Mouse (Mus musculus) liver, adult 2 months (tissue): ENCODE results near the gene 1700016D06Rik. TPM values are rescaled to one million over a fixed set of nuclear protein-coding genes. Genes with fewer than 3 reads are reported as not detected.

Experiments
- DNase-seq: peaks from one replicate; pipeline ENCODE4 v3.0.0-alpha.2; 2011; ENCODE audit warnings: low read depth, low spot score; ENCODE audit errors: extremely low read depth
- H3K27ac ChIP-seq: fragments of 200-500 bp; replicated peaks from 2 replicates; pipeline ENCODE4 v1.5.1; 2012; ENCODE audit warnings: low read depth, mild to moderate bottlenecking, control low read depth, inconsistent platforms, low read length; ENCODE audit not compliant: insufficient read depth
- H3K27me3 ChIP-seq: fragments of 200-500 bp; 2 replicates; pipeline ENCODE4 v1.6.1; 2012; ENCODE audit warnings: mild to moderate bottlenecking, moderate library complexity, low read length, inconsistent platforms; ENCODE audit not compliant: control insufficient read depth, insufficient read depth
- H3K36me3 ChIP-seq: fragments of 200-500 bp; 2 replicates; pipeline ENCODE4 v1.6.1; 2012; ENCODE audit warnings: low read length, inconsistent platforms; ENCODE audit not compliant: control insufficient read depth, insufficient read depth
- H3K4me1 ChIP-seq: fragments of 200-500 bp; 2 replicates; pipeline ENCODE4 v1.6.1; 2011; ENCODE audit warnings: low read length; ENCODE audit not compliant: control insufficient read depth, insufficient read depth
- H3K4me3 ChIP-seq: fragments of 200-500 bp; 2 replicates; pipeline ENCODE4 v1.5.1; 2011; ENCODE audit warnings: low read depth, mild to moderate bottlenecking, control low read depth, low read length, moderate library complexity; ENCODE audit not compliant: insufficient read depth
- H3K79me2 ChIP-seq: fragments of 200-500 bp; 2 replicates; pipeline ENCODE4 v1.6.1; 2012; ENCODE audit warnings: inconsistent platforms, mild to moderate bottlenecking, low read length, moderate library complexity; ENCODE audit not compliant: control insufficient read depth, insufficient read depth
- H3K9ac ChIP-seq: fragments of 200-500 bp; 2 replicates; pipeline ENCODE4 v1.6.1; 2012; ENCODE audit warnings: low read depth, mild to moderate bottlenecking, control low read depth, inconsistent platforms, low read length
- CTCF ChIP-seq: fragments of 200-500 bp; IDR thresholded peaks from 2 replicates; pipeline ENCODE4 v1.5.1; 2011; ENCODE audit warnings: low read depth, low read length, control low read depth
- POLR2A ChIP-seq: fragments of 200-500 bp; IDR thresholded peaks from 2 replicates; pipeline ENCODE4 v1.6.1; 2011; ENCODE audit warnings: low read length, control low read depth; ENCODE audit not compliant: insufficient read depth; ENCODE audit errors: extremely low read depth
- WGBS: fragments of 180-500 bp; shearing (Covaris S2); methylation state at CpG from one replicate; pipeline ENCODE4 v1.1.7; 2018; 5-methylcytosine and 5-hydroxymethylcytosine counted together
- polyA plus RNA-seq: library from polyadenylated mRNA; depleted of rRNA; stranded (reverse); fragments of >200 nt; gene quantifications from 2 replicates; pipeline ENCODE4 v1.2.3, GENCODE M21; 2012
- total RNA-seq: library from RNA; depleted of rRNA; stranded (reverse); fragments of >200 nt; gene quantifications from 2 replicates; pipeline ENCODE4 v1.2.3, GENCODE M21; 2014

The 1700016D06Rik gene
- total and polyA plus RNA-seq, 2 experiments, result not detected

DNA sequence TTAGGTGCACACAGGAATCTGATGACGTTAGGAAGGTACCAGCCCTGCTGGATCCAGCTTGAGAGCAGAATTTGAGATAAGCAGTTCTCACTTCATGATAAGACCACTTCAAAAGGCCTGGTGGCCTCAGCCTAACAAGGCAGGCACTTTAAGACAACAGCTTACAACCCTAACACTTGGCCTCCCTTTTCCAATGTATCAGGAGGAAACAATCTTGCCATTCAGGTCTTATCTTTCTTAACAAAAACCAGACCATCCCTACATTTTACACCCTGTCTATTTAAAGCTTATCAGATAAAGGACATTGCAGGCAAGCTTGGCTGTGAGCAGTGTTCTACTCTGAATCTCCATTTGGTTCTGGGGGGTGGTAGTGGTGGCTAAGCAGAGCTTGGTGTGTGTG, 8.4 kb downstream of the 1700016D06Rik start:
- DNase-seq, result no peak
- no peaks in the 10 kb centered on the region for H3K79me2 ChIP-seq
- WGBS, result 68% methylated on average over 1 of the region's 1 CpGs
- H3K27ac ChIP-seq, result no peak overlapping the region
- H3K4me1 ChIP-seq, result no peaks in the 10 kb centered on the region
- H3K4me3 ChIP-seq, result no peak overlapping the region
- H3K36me3 ChIP-seq, result no peaks in the 10 kb centered on the region
- no peak overlapping the region for H3K9ac ChIP-seq
- H3K27me3 ChIP-seq, result no peaks in the 10 kb centered on the region
- TF ChIP-seq CTCF, result no peak
- TF ChIP-seq POLR2A, result no peak

DNA sequence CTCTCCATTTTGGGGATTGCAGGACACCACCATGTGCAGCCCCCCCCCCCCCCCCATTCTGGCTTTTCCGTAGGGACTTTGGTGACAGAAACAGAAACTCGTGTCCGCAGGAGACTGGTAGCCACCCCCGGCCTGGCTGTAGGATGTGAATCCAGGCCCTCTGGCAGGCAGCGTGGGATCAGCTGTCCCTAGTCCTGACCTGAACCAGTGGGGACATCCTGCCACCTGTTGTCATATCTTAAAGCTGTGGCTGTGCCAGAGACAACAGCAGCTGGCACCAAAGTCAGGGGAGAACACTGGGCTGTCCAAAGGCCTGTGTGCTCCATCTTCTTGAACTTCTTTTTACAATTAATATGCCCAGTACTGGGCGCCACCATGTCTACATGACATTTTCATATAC, 9.1 kb downstream of the 1700016D06Rik start:
- no peak for TF ChIP-seq POLR2A
- TF ChIP-seq CTCF, result no peak
- Histone ChIP-seq H3K9ac (no peak overlapping the region), H3K4me1 (no peaks in the 10 kb centered on the region), H3K36me3 (no peaks in the 10 kb centered on the region), H3K27ac (no peak overlapping the region), H3K27me3 (no peaks in the 10 kb centered on the region), H3K79me2 (no peaks in the 10 kb centered on the region), H3K4me3 (no peak overlapping the region)
- WGBS, result 90% methylated on average over 6 of the region's 6 CpGs
- no peak for DNase-seq

DNA sequence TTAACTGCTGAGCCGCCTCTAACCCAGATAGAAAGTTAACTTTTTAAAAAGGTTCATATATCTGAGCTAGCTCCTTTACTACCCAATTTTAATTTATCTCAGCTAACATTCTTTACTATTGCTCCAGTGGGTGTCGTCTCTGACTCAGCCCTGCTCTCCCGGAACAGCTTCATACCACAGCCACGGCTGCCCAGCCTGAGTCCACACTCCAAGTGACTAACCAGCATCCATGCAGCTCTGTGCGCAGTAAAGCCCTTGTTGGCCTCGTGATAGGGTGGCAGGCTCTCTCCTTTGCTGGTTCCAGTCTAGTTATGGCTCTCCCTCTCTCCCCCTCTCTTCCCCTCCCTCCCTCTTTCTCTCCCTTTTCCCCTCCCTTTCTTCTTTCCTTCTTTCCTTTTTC, 9.6 kb downstream of the 1700016D06Rik start:
- TF ChIP-seq POLR2A (no peak), CTCF (no peak)
- DNase-seq, result no peak

DNA sequence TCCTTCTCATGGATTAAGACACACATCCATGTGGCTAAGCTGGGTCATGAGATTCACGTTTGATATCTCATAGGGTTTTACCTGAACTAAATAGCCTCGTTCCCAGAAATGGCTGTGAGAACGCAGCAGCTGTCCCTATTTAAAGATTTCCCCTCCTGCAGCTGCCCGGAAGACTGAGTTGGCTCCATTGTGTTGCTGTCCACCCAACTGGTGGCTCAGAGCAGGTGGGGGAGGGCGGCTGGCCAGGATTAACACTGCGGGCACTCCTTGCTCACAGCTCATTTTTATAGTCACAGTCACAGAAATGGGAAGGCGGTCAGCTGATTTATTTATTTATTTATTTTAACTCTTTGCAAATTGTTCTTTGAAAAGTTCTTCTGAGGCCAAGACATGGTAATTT, 10.9 kb downstream of the 1700016D06Rik start:
- H3K36me3 ChIP-seq, result no peaks in the 10 kb centered on the region

More for the DNA sequence above, 9.6 kb downstream of the 1700016D06Rik start:
- no peak overlapping the region for H3K9ac ChIP-seq
- H3K27me3 ChIP-seq, result no peaks in the 10 kb centered on the region
- H3K27ac ChIP-seq, result no peak overlapping the region
- no peaks in the 10 kb centered on the region for H3K36me3 ChIP-seq
- no peaks in the 10 kb centered on the region for H3K79me2 ChIP-seq
- 89% methylated on average over 6 of the region's 6 CpGs for WGBS
- no peak overlapping the region for H3K4me3 ChIP-seq
- no peaks in the 10 kb centered on the region for H3K4me1 ChIP-seq

DNA sequence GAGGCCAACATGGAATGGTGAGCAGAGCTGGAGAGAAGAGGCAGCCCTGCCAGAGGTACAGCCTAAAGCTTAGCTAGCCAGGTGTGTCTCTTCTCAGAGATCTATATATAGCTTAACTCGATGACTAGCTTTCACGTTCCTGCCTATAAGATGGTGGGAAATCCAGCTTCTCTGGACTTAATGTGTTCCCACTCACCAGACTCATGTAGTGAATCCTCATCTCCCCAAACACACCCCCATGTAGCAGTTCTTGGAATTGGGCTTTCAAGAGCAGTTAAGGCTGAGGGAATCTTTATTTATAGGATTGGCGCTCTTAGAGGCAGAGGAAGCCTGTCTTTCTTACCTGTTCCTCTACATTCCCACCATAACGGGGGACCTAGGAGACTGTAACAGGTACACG, 13.6 kb downstream of the 1700016D06Rik start:
- Histone ChIP-seq H3K4me1 (no peaks in the 10 kb centered on the region), H3K4me3 (no peak overlapping the region), H3K27ac (no peak overlapping the region), H3K27me3 (no peaks in the 10 kb centered on the region), H3K36me3 (no peaks in the 10 kb centered on the region), H3K9ac (no peak overlapping the region), H3K79me2 (no peaks in the 10 kb centered on the region)
- DNase-seq, result no peak
- WGBS, result 92% methylated on average over 5 of the region's 5 CpGs
- TF ChIP-seq CTCF (no peak), POLR2A (no peak)

More for the DNA sequence above, 10.9 kb downstream of the 1700016D06Rik start:
- Histone ChIP-seq H3K27me3 (no peaks in the 10 kb centered on the region), H3K4me3 (no peak overlapping the region), H3K27ac (no peak overlapping the region), H3K79me2 (no peaks in the 10 kb centered on the region), H3K4me1 (no peaks in the 10 kb centered on the region), H3K9ac (no peak overlapping the region)
- WGBS, result 79% methylated on average over 7 of the region's 7 CpGs
- DNase-seq, result no peak
- TF ChIP-seq POLR2A, result no peak

DNA sequence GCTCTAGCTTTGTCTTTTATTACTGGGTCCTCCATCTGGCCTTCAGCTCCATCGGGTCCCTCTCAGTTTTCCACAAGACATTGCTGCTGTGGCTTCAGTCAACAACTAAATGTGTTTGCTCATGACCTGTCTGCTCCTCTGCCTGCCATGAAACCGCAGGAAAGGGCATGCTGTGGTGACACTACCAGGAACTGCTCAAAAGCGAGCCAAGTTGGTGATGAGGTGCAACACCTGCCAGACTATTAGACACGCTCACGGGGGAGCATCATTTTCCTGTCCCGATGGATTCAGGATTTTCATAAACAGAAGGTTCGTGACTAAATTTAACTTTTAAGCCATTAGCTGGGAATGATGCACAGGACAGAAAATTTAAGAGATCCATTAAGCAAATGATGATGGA, 16.3 kb downstream of the 1700016D06Rik start:
- no peak overlapping the region for H3K4me3 ChIP-seq
- no peaks in the 10 kb centered on the region for H3K36me3 ChIP-seq
- DNase-seq, result no peak
- H3K27me3 ChIP-seq, result no peaks in the 10 kb centered on the region
- no peak overlapping the region for H3K27ac ChIP-seq
- no peak for TF ChIP-seq CTCF
- no peak for TF ChIP-seq POLR2A
- H3K9ac ChIP-seq, result no peak overlapping the region
- no peaks in the 10 kb centered on the region for H3K4me1 ChIP-seq
- 80% methylated on average over 7 of the region's 7 CpGs for WGBS
- no peaks in the 10 kb centered on the region for H3K79me2 ChIP-seq
